Mouse (Mus musculus) kidney, adult 2 months (tissue): ENCODE results near the gene Ythdc1. TPM values are rescaled to one million over a fixed set of nuclear protein-coding genes. Genes with fewer than 3 reads are reported as not detected.
"Not testable (repeated sequence)": the region's sequence is repeated elsewhere in the genome, so short reads cannot be mapped to it uniquely, and the experiment has no call there.

Experiments
- DNase-seq: peaks from one replicate; pipeline ENCODE4 v3.0.0; 2021
- H3K27ac ChIP-seq: fragments of 200-500 bp; 2 replicates; pipeline ENCODE4 v1.5.1; 2012; ENCODE audit warnings: low read depth, low read length, control low read depth, inconsistent platforms; ENCODE audit not compliant: insufficient read depth
- H3K27me3 ChIP-seq: fragments of 200-500 bp; replicated peaks from 2 replicates; pipeline ENCODE4 v1.6.1; 2012; ENCODE audit warnings: mild to moderate bottlenecking, moderate library complexity, low read length, inconsistent platforms; ENCODE audit not compliant: control insufficient read depth, insufficient read depth
- H3K36me3 ChIP-seq: fragments of 200-500 bp; 2 replicates; pipeline ENCODE4 v1.6.1; 2012; ENCODE audit warnings: mild to moderate bottlenecking, moderate library complexity, low read length, inconsistent platforms; ENCODE audit not compliant: control insufficient read depth, insufficient read depth
- H3K4me1 ChIP-seq: fragments of 200-500 bp; 2 replicates; pipeline ENCODE4 v1.6.1; 2011; ENCODE audit warnings: low read length; ENCODE audit not compliant: control insufficient read depth, insufficient read depth
- H3K4me3 ChIP-seq: fragments of 200-500 bp; 2 replicates; pipeline ENCODE4 v1.5.1; 2011; ENCODE audit warnings: mild to moderate bottlenecking, low read depth, low read length, control low read depth; ENCODE audit not compliant: insufficient read depth
- CTCF ChIP-seq: fragments of 200-500 bp; conservative IDR thresholded peaks from 2 replicates; pipeline ENCODE4 v1.5.1; 2011; ENCODE audit warnings: low read depth, mild to moderate bottlenecking, control low read depth, low read length, moderate library complexity, mixed read lengths; ENCODE audit not compliant: insufficient read depth, insufficient read length
- POLR2A ChIP-seq: fragments of 200-500 bp; IDR thresholded peaks from one replicate; pipeline ENCODE4 v1.6.1; 2011; ENCODE audit warnings: low read depth, low read length, control low read depth
- WGBS: fragments of 180-500 bp; shearing (Covaris S2); methylation state at CpG from one replicate; pipeline ENCODE4 v1.1.7; 2018; 5-methylcytosine and 5-hydroxymethylcytosine counted together
- polyA plus RNA-seq: library from polyadenylated mRNA; depleted of rRNA; stranded (reverse); fragments of >200 nt; gene quantifications from 2 replicates; pipeline ENCODE4 v1.2.3, GENCODE M21; 2012

Ythdc1 gene
- polyA plus RNA-seq, 1 experiment, result 16.4 TPM

GRCm38 (mm10) chr5:86786798-86787197 is 17.2 kb upstream of the Ythdc1 start:
- WGBS, result 42% methylated on average over 1 of the region's 1 CpGs
- Histone ChIP-seq H3K4me1 (no peaks in the 10 kb centered on the region), H3K27ac (no peak overlapping the region), H3K27me3 (no peaks in the 10 kb centered on the region), H3K4me3 (no peak overlapping the region), H3K36me3 (no peaks in the 10 kb centered on the region)
- TF ChIP-seq CTCF (no peak), POLR2A (no peak)
- no peak for DNase-seq

GRCm38 (mm10) chr5:86789954-86790353 is 14.1 kb upstream of the Ythdc1 start:
- no peaks in the 10 kb centered on the region for H3K36me3 ChIP-seq
- 36% methylated on average over 2 of the region's 2 CpGs for WGBS
- no peak overlapping the region for H3K4me3 ChIP-seq
- H3K4me1 ChIP-seq, result no peaks in the 10 kb centered on the region
- no peaks in the 10 kb centered on the region for H3K27me3 ChIP-seq
- no peak overlapping the region for H3K27ac ChIP-seq
- DNase-seq, result no peak
- TF ChIP-seq POLR2A (no peak), CTCF (no peak)

- Histone ChIP-seq H3K4me1 (no peaks in the 10 kb centered on the region), H3K36me3 (no peaks in the 10 kb centered on the region), H3K27me3 (no peaks in the 10 kb centered on the region), H3K27ac (no peak overlapping the region), H3K4me3 (no peak overlapping the region)
- TF ChIP-seq POLR2A (no peak), CTCF (no peak)
- DNase-seq, result no peak
- WGBS, result 57% methylated on average over 4 of the region's 4 CpGs
These were observed 11.8 kb upstream of the Ythdc1 start for GRCm38 (mm10) chr5:86792249-86792648.

GRCm38 (mm10) chr5:86792807-86793206 is 11.2 kb upstream of the Ythdc1 start:
- TF ChIP-seq POLR2A (no peak), CTCF (no peak)
- no peaks in the 10 kb centered on the region for H3K36me3 ChIP-seq
- 66% methylated on average over 8 of the region's 8 CpGs for WGBS
- H3K4me3 ChIP-seq, result no peak overlapping the region
- DNase-seq, result peak; percentile 14
- no peak overlapping the region for H3K27ac ChIP-seq
- H3K27me3 ChIP-seq, result no peaks in the 10 kb centered on the region
- H3K4me1 ChIP-seq, result no peaks in the 10 kb centered on the region

GRCm38 (mm10) chr5:86816795-86817194 is 12.8 kb downstream of the Ythdc1 start:
- Histone ChIP-seq H3K36me3 (peaks cover 10% of the 10 kb centered on the region), H3K27ac (no peak overlapping the region), H3K4me1 (0 out of 2 replicates have a peak, but pooled peaks cover 3% of the 10 kb centered on the region), H3K4me3 (no peak overlapping the region), H3K27me3 (no peaks in the 10 kb centered on the region)
- no peak for DNase-seq
- no peak for TF ChIP-seq CTCF
- TF ChIP-seq POLR2A, result no peak
- WGBS, result 70% methylated on average over 3 of the region's 3 CpGs

GRCm38 (mm10) chr5:86836378-86836777 is 32.4 kb downstream of the Ythdc1 start:
- 90% methylated on average over 4 of the region's 4 CpGs for WGBS
- H3K27ac ChIP-seq, H3K4me1 ChIP-seq, DNase-seq, H3K36me3 ChIP-seq, H3K27me3 ChIP-seq, H3K4me3 ChIP-seq: not testable (repeated sequence)

GRCm38 (mm10) chr5:86838110-86838509 is 34.1 kb downstream of the Ythdc1 start:
- Histone ChIP-seq H3K27ac (no peak overlapping the region), H3K36me3 (peaks cover 1% of the 10 kb centered on the region; the same call in 1 of the 2 replicates), H3K4me3 (no peak overlapping the region), H3K4me1 (no peaks in the 10 kb centered on the region), H3K27me3 (no peaks in the 10 kb centered on the region)
- DNase-seq, result no peak
- TF ChIP-seq POLR2A, result no peak
- WGBS, result 56% methylated on average over 1 of the region's 1 CpGs

GRCm38 (mm10) chr5:86839472-86839871 is 35.5 kb downstream of the Ythdc1 start:
- H3K27ac ChIP-seq, result no peak overlapping the region
- TF ChIP-seq CTCF, result no peak
- no peak for TF ChIP-seq POLR2A
- H3K27me3 ChIP-seq, result no peaks in the 10 kb centered on the region
- no peak for DNase-seq
- no peaks in the 10 kb centered on the region for H3K4me1 ChIP-seq
- H3K36me3 ChIP-seq, result peaks cover 1% of the 10 kb centered on the region; the same call in 1 of the 2 replicates
- 97% methylated on average over 1 of the region's 1 CpGs for WGBS
- no peak overlapping the region for H3K4me3 ChIP-seq
